Mouse (Mus musculus) cerebral cortex, adult 2 months (tissue): ENCODE results near the gene Nfkbib.

ENCODE experiments used
- WGBS: fragments of 180-500 bp; shearing (Covaris S2); methylation state at CpG from one replicate; pipeline ENCODE4 v1.1.7; 2018; 5-methylcytosine and 5-hydroxymethylcytosine counted together

Gene Nfkbib

GRCm38 (mm10) chr7:28717726-28718125 lies 49.6 kb downstream of the Nfkbib start:
- 88% methylated on average over 10 of the region's 10 CpGs for WGBS

- 7% methylated on average over 36 of the region's 36 CpGs for WGBS
Observed at GRCm38 (mm10) chr7:28716590-28717281, 50.6 kb downstream of the Nfkbib start, which contains the start of gene Fbxo17. Fbxo17 (plus strand) TSS chr7:28716804.

- WGBS = 96% methylated on average over 2 of the region's 2 CpGs
Observed at GRCm38 (mm10) chr7:28715598-28715997, 51.7 kb downstream of the Nfkbib start.

GRCm38 (mm10) chr7:28714667-28715066 lies 52.6 kb downstream of the Nfkbib start:
- 41% methylated on average over 5 of the region's 5 CpGs for WGBS

- WGBS = 65% methylated on average over 3 of the region's 3 CpGs
Observed at GRCm38 (mm10) chr7:28710962-28711361, 56.4 kb downstream of the Nfkbib start.
